Mouse (Mus musculus) lung, postnatal 0 days (tissue): ENCODE data around the gene Lrrk2. TPM values are rescaled to one million over a fixed set of nuclear protein-coding genes. Genes with fewer than 3 reads are reported as not detected.

Experiments used
- ATAC-seq: fragments of 200-750 bp; cut with Nextera tagmentation; 2 replicates; pipeline ENCODE4 v1.8.0; 2017; ENCODE audit warnings: moderate library complexity
- DNase-seq: peaks from one replicate; pipeline ENCODE4 v3.0.0-alpha.2; 2016; ENCODE audit warnings: low spot score
- H3K27ac ChIP-seq: fragments of 300-500 bp; sonication (generic); 2 replicates; pipeline ENCODE4 v1.5.1; 2014; ENCODE audit warnings: antibody characterized with exemption, mild to moderate bottlenecking, low read length, mixed read lengths
- H3K27me3 ChIP-seq: fragments of 300-500 bp; sonication (generic); replicated peaks from 2 replicates; pipeline ENCODE4 v1.6.1; 2014; ENCODE audit warnings: low read length, mixed read lengths; ENCODE audit not compliant: insufficient read depth
- H3K36me3 ChIP-seq: fragments of 300-500 bp; sonication (generic); 2 replicates; pipeline ENCODE4 v1.6.1; 2014; ENCODE audit warnings: low read length, mixed read lengths; ENCODE audit not compliant: insufficient read depth
- H3K4me1 ChIP-seq: fragments of 300-500 bp; sonication (generic); 2 replicates; pipeline ENCODE4 v1.6.1; 2014; ENCODE audit warnings: antibody characterized with exemption, low read depth, low read length, mixed read lengths; ENCODE audit not compliant: insufficient read depth
- H3K4me2 ChIP-seq: fragments of 300-500 bp; sonication (generic); replicated peaks from 2 replicates; pipeline ENCODE4 v1.6.1; 2014; ENCODE audit warnings: low read depth, mild to moderate bottlenecking, low read length, moderate library complexity, mixed read lengths
- H3K4me3 ChIP-seq: fragments of 300-500 bp; sonication (generic); 2 replicates; pipeline ENCODE4 v1.5.1; 2014; ENCODE audit warnings: low read depth, low read length
- H3K9ac ChIP-seq: fragments of 300-500 bp; sonication (generic); replicated peaks from 2 replicates; pipeline ENCODE4 v1.6.1; 2014; ENCODE audit warnings: low read depth, mild to moderate bottlenecking
- H3K9me3 ChIP-seq: fragments of 300-500 bp; sonication (generic); 2 replicates; pipeline ENCODE4 v1.6.1; 2016; ENCODE audit warnings: low read length, mixed read lengths
- CTCF ChIP-seq: IDR thresholded peaks from 2 replicates; pipeline ENCODE4 v1.5.1; 2016; ENCODE audit warnings: antibody characterized with exemption, mild to moderate bottlenecking
- EP300 ChIP-seq: IDR thresholded peaks from 2 replicates; pipeline ENCODE4 v1.6.1; 2016; ENCODE audit warnings: antibody characterized with exemption, mild to moderate bottlenecking, control low read depth
- WGBS: fragments of 180-500 bp; shearing (Covaris S2); extraction: QIAGEN DNeasy Blood & Tissue Kit; methylation state at CpG from one replicate; pipeline ENCODE4 v1.1.7; 2014; 5-methylcytosine and 5-hydroxymethylcytosine counted together
- polyA plus RNA-seq: library from polyadenylated mRNA; unstranded; fragments of >200 nt; fragmentation: Nextera tagmentation; extraction: Ambion mirVana; gene quantifications from 2 replicates; pipeline ENCODE4 v1.2.1, GENCODE M21; 2015

Lrrk2 gene
- polyA plus RNA-seq, 1 experiment from 2014 or later, result 31.6 TPM

DNA sequence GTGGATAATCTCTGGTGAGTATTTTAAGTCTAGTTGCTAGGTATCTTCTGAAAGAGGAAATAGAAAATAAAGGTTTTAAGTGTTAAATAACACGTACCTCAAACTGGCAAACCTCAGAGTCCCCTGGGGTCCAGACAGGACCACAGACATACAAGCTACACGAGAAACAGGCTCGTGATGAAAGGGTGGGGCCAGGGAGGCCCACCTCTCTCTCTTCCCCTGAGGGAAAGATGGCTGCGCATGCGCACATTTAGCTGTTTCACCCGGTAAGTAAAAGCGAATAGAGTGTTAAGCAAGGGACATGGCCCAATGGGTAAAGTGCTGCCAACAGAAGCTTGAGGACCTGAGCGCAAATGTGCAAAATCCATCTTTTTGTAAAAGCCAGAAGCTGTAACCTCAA is 38.7 kb upstream of the Lrrk2 start:
- no peak overlapping the region for H3K9ac ChIP-seq
- H3K4me2 ChIP-seq, result no peak overlapping the region
- H3K36me3 ChIP-seq, result no peaks in the 10 kb centered on the region
- DNase-seq (no peak), ATAC-seq (no peak)
- 80% methylated on average over 8 of the region's 8 CpGs for WGBS
- H3K27ac ChIP-seq, result no peak overlapping the region
- H3K4me3 ChIP-seq, result no peak overlapping the region
- TF ChIP-seq EP300 (no peak), CTCF (no peak)
- no peaks in the 10 kb centered on the region for H3K27me3 ChIP-seq
- no peaks in the 10 kb centered on the region for H3K9me3 ChIP-seq
- no peaks in the 10 kb centered on the region for H3K4me1 ChIP-seq

- 74% methylated on average over 3 of the region's 3 CpGs for WGBS
- Histone ChIP-seq H3K9ac (no peak overlapping the region), H3K27me3 (no peaks in the 10 kb centered on the region), H3K27ac (no peak overlapping the region), H3K4me2 (no peak overlapping the region), H3K9me3 (no peaks in the 10 kb centered on the region), H3K36me3 (no peaks in the 10 kb centered on the region), H3K4me1 (no peaks in the 10 kb centered on the region; the same call in 1 of the 2 replicates), H3K4me3 (no peak overlapping the region)
- no peak for ATAC-seq
- DNase-seq, result peak; percentile 12
- TF ChIP-seq EP300 (no peak), CTCF (no peak)
Observed at GRCm38 (mm10) chr15:91641631-91642030, 31.3 kb upstream of the Lrrk2 start.

DNA sequence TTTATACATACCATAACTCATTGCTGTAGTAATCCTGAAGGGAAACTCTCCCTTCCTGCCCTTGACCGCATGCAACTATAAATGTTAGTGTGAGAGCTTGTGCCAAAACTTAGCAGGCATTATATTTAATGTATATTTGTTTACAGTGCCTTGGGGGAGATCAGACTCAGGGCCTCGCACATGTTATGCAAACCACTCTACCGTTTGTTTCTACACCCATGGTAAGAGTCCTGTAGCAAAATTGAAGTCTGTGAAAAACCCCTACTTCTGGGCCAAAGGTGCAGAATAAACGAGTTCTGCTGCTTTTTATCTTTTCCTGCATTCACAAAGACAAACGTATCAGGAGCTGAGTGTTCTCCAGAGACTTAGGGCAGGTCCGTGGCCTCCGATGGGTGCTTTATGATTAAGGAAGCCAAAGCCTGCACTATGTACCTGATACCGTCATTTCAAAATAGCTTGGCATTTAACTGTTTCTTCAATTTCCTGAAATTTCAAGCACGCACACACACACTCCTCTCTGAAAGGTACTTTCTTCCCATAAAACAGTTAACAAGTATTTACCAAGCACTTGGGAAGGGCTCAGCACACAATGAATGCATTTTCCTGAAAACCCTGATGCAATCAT is 30.2 kb upstream of the Lrrk2 start:
- DNase-seq (peak; percentile 90), ATAC-seq (peak; percentile 94)
- H3K4me1 ChIP-seq, result no peaks in the 10 kb centered on the region; the same call in 1 of the 2 replicates
- no peak overlapping the region for H3K9ac ChIP-seq
- H3K4me2 ChIP-seq, result 0 out of 2 replicates have a peak overlapping the region, but pooled peaks have one; percentile 8
- no peaks in the 10 kb centered on the region for H3K36me3 ChIP-seq
- no peak overlapping the region for H3K4me3 ChIP-seq
- no peaks in the 10 kb centered on the region for H3K9me3 ChIP-seq
- WGBS, result 39% methylated on average over 9 of the region's 9 CpGs
- no peaks in the 10 kb centered on the region for H3K27me3 ChIP-seq
- TF ChIP-seq EP300 (peak; percentile 98), CTCF (no peak)
- H3K27ac ChIP-seq, result peak overlapping the region; percentile 65; the same call in 1 of the 2 replicates

- no peak overlapping the region for H3K4me3 ChIP-seq
- no peak overlapping the region for H3K9ac ChIP-seq
- H3K36me3 ChIP-seq, result no peaks in the 10 kb centered on the region
- no peaks in the 10 kb centered on the region for H3K9me3 ChIP-seq
- no peaks in the 10 kb centered on the region for H3K27me3 ChIP-seq
- peak; percentile 53 for DNase-seq
- 55% methylated on average over 7 of the region's 7 CpGs for WGBS
- TF ChIP-seq CTCF (no peak), EP300 (no peak)
- ATAC-seq, result peak; percentile 37
- H3K4me2 ChIP-seq, result no peak overlapping the region
- no peaks in the 10 kb centered on the region; the same call in 1 of the 2 replicates for H3K4me1 ChIP-seq
- H3K27ac ChIP-seq, result peak overlapping the region; percentile 65
Observed at GRCm38 (mm10) chr15:91643632-91644348, 29.2 kb upstream of the Lrrk2 start.

DNA sequence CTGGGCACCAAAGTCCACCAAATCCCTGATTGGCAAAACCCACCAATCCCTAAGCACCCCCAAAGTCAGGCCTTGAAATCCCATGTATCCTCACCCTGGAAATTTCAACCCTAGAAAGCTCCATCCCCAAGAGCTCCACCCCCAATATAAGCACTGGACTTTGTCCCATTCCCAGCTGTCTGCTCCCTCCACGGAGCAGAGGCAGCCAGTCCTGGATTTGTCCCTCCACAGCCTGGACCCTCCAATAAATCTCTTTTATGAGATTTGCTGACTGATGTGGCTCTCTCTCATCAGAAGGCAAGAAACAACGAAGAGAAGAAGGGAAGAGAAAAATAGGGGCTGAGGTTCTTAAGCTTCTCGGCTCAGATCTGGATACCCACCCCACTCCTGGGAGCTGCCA is 22.7 kb upstream of the Lrrk2 start:
- no peak for TF ChIP-seq CTCF
- no peak for TF ChIP-seq EP300
- no peaks in the 10 kb centered on the region for H3K4me1 ChIP-seq
- no peak for ATAC-seq
- H3K27me3 ChIP-seq, result no peaks in the 10 kb centered on the region
- no peaks in the 10 kb centered on the region for H3K36me3 ChIP-seq
- no peak for DNase-seq
- no peak overlapping the region for H3K4me2 ChIP-seq
- no peak overlapping the region for H3K4me3 ChIP-seq
- no peak overlapping the region for H3K9ac ChIP-seq
- no peak overlapping the region for H3K27ac ChIP-seq
- H3K9me3 ChIP-seq, result no peaks in the 10 kb centered on the region
- WGBS, result 55% methylated on average over 3 of the region's 3 CpGs

GRCm38 (mm10) chr15:91651493-91651892 is 21.5 kb upstream of the Lrrk2 start:
- Histone ChIP-seq H3K4me3 (no peak overlapping the region), H3K9ac (no peak overlapping the region), H3K36me3 (no peaks in the 10 kb centered on the region), H3K9me3 (no peaks in the 10 kb centered on the region), H3K27me3 (no peaks in the 10 kb centered on the region), H3K4me2 (no peak overlapping the region), H3K4me1 (no peaks in the 10 kb centered on the region), H3K27ac (no peak overlapping the region)
- WGBS, result 40% methylated on average over 7 of the region's 7 CpGs
- no peak for ATAC-seq
- peak; percentile 43 for DNase-seq
- TF ChIP-seq EP300 (0 out of 2 replicates have a peak, but pooled peaks have one; percentile 20), CTCF (no peak)
